Mouse (Mus musculus): ENCODE results near the gene Ccsap. TPM values are rescaled to one million over a fixed set of nuclear protein-coding genes. Genes with fewer than 3 reads are reported as not detected.

The Ccsap gene
- polyA plus RNA-seq, 1 experiment = 2.3 TPM

- Histone ChIP-seq H3ac (ENCODE audit: control insufficient read depth, insufficient read length) (no peak overlapping the region), H3K79me2 (ENCODE audit: control insufficient read depth, insufficient read depth) (no peaks in the 10 kb centered on the region), H3K4me2 (ENCODE audit: low read depth) (no peak overlapping the region), H3K27me3 (ENCODE audit: control insufficient read depth, insufficient read depth, insufficient read length) (no peaks in the 10 kb centered on the region), H3K36me3 (ENCODE audit: control insufficient read depth, insufficient read depth) (no peaks in the 10 kb centered on the region), H3K4me3 (no peak overlapping the region)
- TF ChIP-seq USF1 (IDR thresholded peaks at IDR 0.05; ENCODE audit: low read depth) (no peak), CEBPB (IDR thresholded peaks at IDR 0.05; ENCODE audit: insufficient read depth, poor library complexity, severe bottlenecking) (no peak), REST (IDR thresholded peaks at IDR 0.05; ENCODE audit: insufficient read depth, insufficient read length) (peak; percentile 88)
Observed at GRCm38 (mm10) chr8:123838496-123838895, 21.5 kb downstream of the Ccsap start.

- no peaks in the 10 kb centered on the region for H3K36me3 ChIP-seq (ENCODE audit: control insufficient read depth, insufficient read depth)
Observed at GRCm38 (mm10) chr8:123836354-123836753, 23.7 kb downstream of the Ccsap start.

GRCm38 (mm10) chr8:123835451-123835850, 24.6 kb downstream of the Ccsap start:
- H3K79me2 ChIP-seq (ENCODE audit: control insufficient read depth, insufficient read depth) = no peaks in the 10 kb centered on the region
- peaks cover 4% of the 10 kb centered on the region for H3K36me3 ChIP-seq (ENCODE audit: control insufficient read depth, insufficient read depth)
- TF ChIP-seq TCF12 (IDR thresholded peaks at IDR 0.05; ENCODE audit: insufficient read depth, poor library complexity, severe bottlenecking) (no peak), SRF (IDR thresholded peaks at IDR 0.05; ENCODE audit: control insufficient read depth, insufficient read length, low read depth) (no peak), MYOD1 (IDR thresholded peaks at IDR 0.05; ENCODE audit: control insufficient read depth in 1 of 3, insufficient read length in 2 of 3, low read depth in 2 of 3) (no peak), POLR2A (IDR thresholded peaks at IDR 0.05; ENCODE audit: insufficient read length, low read depth) (no peak), E2F4 (IDR thresholded peaks at IDR 0.05; ENCODE audit: insufficient read depth) (no peak), USF1 (IDR thresholded peaks at IDR 0.05; ENCODE audit: low read depth) (no peak), CEBPB (IDR thresholded peaks at IDR 0.05; ENCODE audit: insufficient read depth, poor library complexity, severe bottlenecking) (no peak), MYOG (IDR thresholded peaks at IDR 0.05; ENCODE audit: control insufficient read depth in 1 of 3, insufficient read depth in 1 of 3, insufficient read length in 2 of 3, low read depth in 2 of 3) (no peak), TCF3 (IDR thresholded peaks at IDR 0.05; ENCODE audit: insufficient read length, low read depth) (no peak), MAX (IDR thresholded peaks at IDR 0.05; ENCODE audit: low read depth) (no peak), POLR2AphosphoS2 (IDR thresholded peaks at IDR 0.05; ENCODE audit: insufficient read length, low read depth) (no peak), REST (IDR thresholded peaks at IDR 0.05; ENCODE audit: insufficient read depth, insufficient read length) (no peak)
- H3K27me3 ChIP-seq (ENCODE audit: control insufficient read depth, insufficient read depth, insufficient read length) = no peaks in the 10 kb centered on the region
- no peak overlapping the region for H3K4me3 ChIP-seq
- no peak overlapping the region for H3ac ChIP-seq (ENCODE audit: control insufficient read depth, insufficient read length)
- no peak overlapping the region for H3K4me2 ChIP-seq (ENCODE audit: low read depth)

More at GRCm38 (mm10) chr8:123836354-123836753, 23.7 kb downstream of the Ccsap start:
- TF ChIP-seq POLR2AphosphoS2 (IDR thresholded peaks at IDR 0.05; ENCODE audit: insufficient read length, low read depth) = peak; percentile 26
- no peak for TF ChIP-seq CEBPB (IDR thresholded peaks at IDR 0.05; ENCODE audit: insufficient read depth, poor library complexity, severe bottlenecking)
- no peak for TF ChIP-seq MYOD1 (IDR thresholded peaks at IDR 0.05; ENCODE audit: control insufficient read depth in 1 of 3, insufficient read length in 2 of 3, low read depth in 2 of 3)
- no peaks in the 10 kb centered on the region for H3K27me3 ChIP-seq (ENCODE audit: control insufficient read depth, insufficient read depth, insufficient read length)
- H3ac ChIP-seq (ENCODE audit: control insufficient read depth, insufficient read length) = no peak overlapping the region
- H3K4me3 ChIP-seq = no peak overlapping the region
- no peaks in the 10 kb centered on the region for H3K79me2 ChIP-seq (ENCODE audit: control insufficient read depth, insufficient read depth)
- no peak overlapping the region for H3K4me2 ChIP-seq (ENCODE audit: low read depth)

GRCm38 (mm10) chr8:123832757-123833156, 27.3 kb downstream of the Ccsap start:
- Histone ChIP-seq H3K36me3 (ENCODE audit: control insufficient read depth, insufficient read depth) (peaks cover 4% of the 10 kb centered on the region), H3K79me2 (ENCODE audit: control insufficient read depth, insufficient read depth) (no peaks in the 10 kb centered on the region), H3ac (ENCODE audit: control insufficient read depth, insufficient read length) (no peak overlapping the region), H3K27me3 (ENCODE audit: control insufficient read depth, insufficient read depth, insufficient read length) (no peaks in the 10 kb centered on the region), H3K4me2 (ENCODE audit: low read depth) (no peak overlapping the region), H3K4me3 (no peak overlapping the region)
- TF ChIP-seq MYOD1 (IDR thresholded peaks at IDR 0.05; ENCODE audit: control insufficient read depth in 1 of 3, insufficient read length in 2 of 3, low read depth in 2 of 3) = no peak
- TF ChIP-seq TCF3 (IDR thresholded peaks at IDR 0.05; ENCODE audit: insufficient read length, low read depth) = no peak
- TF ChIP-seq MYOG (IDR thresholded peaks at IDR 0.05; ENCODE audit: control insufficient read depth in 1 of 3, insufficient read depth in 1 of 3, insufficient read length in 2 of 3, low read depth in 2 of 3) = no peak
- TF ChIP-seq MAX (IDR thresholded peaks at IDR 0.05; ENCODE audit: low read depth) = no peak
- no peak for TF ChIP-seq TCF12 (IDR thresholded peaks at IDR 0.05; ENCODE audit: insufficient read depth, poor library complexity, severe bottlenecking)
- no peak for TF ChIP-seq SRF (IDR thresholded peaks at IDR 0.05; ENCODE audit: control insufficient read depth, insufficient read length, low read depth)
- no peak for TF ChIP-seq CEBPB (IDR thresholded peaks at IDR 0.05; ENCODE audit: insufficient read depth, poor library complexity, severe bottlenecking)
- TF ChIP-seq POLR2A (IDR thresholded peaks at IDR 0.05; ENCODE audit: insufficient read length, low read depth) = no peak
- no peak for TF ChIP-seq E2F4 (IDR thresholded peaks at IDR 0.05; ENCODE audit: insufficient read depth)
- TF ChIP-seq REST (IDR thresholded peaks at IDR 0.05; ENCODE audit: insufficient read depth, insufficient read length) = no peak
- no peak for TF ChIP-seq USF1 (IDR thresholded peaks at IDR 0.05; ENCODE audit: low read depth)
- no peak for TF ChIP-seq POLR2AphosphoS2 (IDR thresholded peaks at IDR 0.05; ENCODE audit: insufficient read length, low read depth)

- Histone ChIP-seq H3K4me2 (ENCODE audit: low read depth) (no peak overlapping the region), H3K36me3 (ENCODE audit: control insufficient read depth, insufficient read depth) (peaks cover 4% of the 10 kb centered on the region), H3K4me3 (no peak overlapping the region), H3ac (ENCODE audit: control insufficient read depth, insufficient read length) (no peak overlapping the region), H3K27me3 (ENCODE audit: control insufficient read depth, insufficient read depth, insufficient read length) (no peaks in the 10 kb centered on the region), H3K79me2 (ENCODE audit: control insufficient read depth, insufficient read depth) (no peaks in the 10 kb centered on the region)
- no peak for TF ChIP-seq SRF (IDR thresholded peaks at IDR 0.05; ENCODE audit: control insufficient read depth, insufficient read length, low read depth)
Observed at GRCm38 (mm10) chr8:123827523-123827922, 32.5 kb downstream of the Ccsap start.

Measured in myocyte (in vitro differentiated cells).